Mouse (Mus musculus) liver, postnatal 0 days (tissue): ENCODE measurements around the gene Trove2. TPM values are rescaled to one million over a fixed set of nuclear protein-coding genes. Genes with fewer than 3 reads are reported as not detected.

Source experiments
- ATAC-seq: fragments of 200-750 bp; cut with Nextera tagmentation; 2 replicates; pipeline ENCODE4 v1.8.0; 2017; ENCODE audit warnings: mild to moderate bottlenecking, moderate library complexity
- DNase-seq: peaks from one replicate; pipeline ENCODE4 v3.0.0-alpha.2; 2016
- H3K27ac ChIP-seq: fragments of 300-500 bp; sonication (generic); 2 replicates; pipeline ENCODE4 v1.5.1; 2014; ENCODE audit warnings: antibody characterized with exemption, moderate library complexity, mild to moderate bottlenecking, low read depth
- H3K27me3 ChIP-seq: fragments of 300-500 bp; sonication (generic); 2 replicates; pipeline ENCODE4 v1.6.1; 2014; ENCODE audit warnings: low read length, control low read depth, mixed read lengths; ENCODE audit not compliant: insufficient read depth
- H3K36me3 ChIP-seq: fragments of 300-500 bp; sonication (generic); replicated peaks from 2 replicates; pipeline ENCODE4 v1.6.1; 2014; ENCODE audit warnings: mild to moderate bottlenecking, control low read depth, low read length, moderate library complexity, mixed read lengths; ENCODE audit not compliant: insufficient read depth
- H3K4me1 ChIP-seq: fragments of 300-500 bp; sonication (generic); 2 replicates; pipeline ENCODE4 v1.6.1; 2014; ENCODE audit warnings: antibody characterized with exemption, mild to moderate bottlenecking, control low read depth; ENCODE audit not compliant: insufficient read depth
- H3K4me2 ChIP-seq: fragments of 300-500 bp; sonication (generic); 2 replicates; pipeline ENCODE4 v1.6.1; 2014; ENCODE audit warnings: low read depth, mild to moderate bottlenecking, low read length, moderate library complexity, mixed read lengths
- H3K4me3 ChIP-seq: fragments of 300-500 bp; sonication (generic); 2 replicates; pipeline ENCODE4 v1.5.1; 2014; ENCODE audit warnings: low read depth, low read length
- H3K9ac ChIP-seq: fragments of 300-500 bp; sonication (generic); replicated peaks from 2 replicates; pipeline ENCODE4 v1.6.1; 2014; ENCODE audit warnings: mild to moderate bottlenecking, moderate library complexity
- H3K9me3 ChIP-seq: fragments of 300-500 bp; sonication (generic); 2 replicates; pipeline ENCODE4 v1.6.1; 2016; ENCODE audit warnings: mild to moderate bottlenecking, control low read depth, low read length, mixed read lengths
- CTCF ChIP-seq: sonication (generic); IDR thresholded peaks from 2 replicates; pipeline ENCODE4 v1.5.1; 2016; ENCODE audit warnings: antibody characterized with exemption, low read depth
- EP300 ChIP-seq: IDR thresholded peaks from 2 replicates; pipeline ENCODE4 v1.6.1; 2016; ENCODE audit warnings: antibody characterized with exemption, low read depth, mild to moderate bottlenecking
- WGBS: fragments of 180-500 bp; shearing (Covaris S2); extraction: QIAGEN DNeasy Blood & Tissue Kit; methylation state at CpG from one replicate; pipeline ENCODE4 v1.1.7; 2014; ENCODE audit not compliant: insufficient replicate concordance; 5-methylcytosine and 5-hydroxymethylcytosine counted together
- polyA plus RNA-seq: library from polyadenylated mRNA; unstranded; fragments of >200 nt; fragmentation: Nextera tagmentation; extraction: Ambion mirVana; gene quantifications from 2 replicates; pipeline ENCODE4 v1.2.1, GENCODE M21; 2015

The Trove2 gene
- polyA plus RNA-seq, 1 experiment from 2014 or later, result 1.6 TPM

GRCm38 (mm10) chr1:143708361-143708760 lies 68.5 kb downstream of the Trove2 start:
- H3K27me3 ChIP-seq, result no peaks in the 10 kb centered on the region
- no peak overlapping the region for H3K4me2 ChIP-seq
- DNase-seq (no peak), ATAC-seq (peak; percentile 38; the same call in 1 of the 2 replicates)
- no peaks in the 10 kb centered on the region for H3K36me3 ChIP-seq
- H3K4me3 ChIP-seq, result no peak overlapping the region
- no peak overlapping the region for H3K9ac ChIP-seq
- H3K27ac ChIP-seq, result no peak overlapping the region
- no peaks in the 10 kb centered on the region for H3K9me3 ChIP-seq
- WGBS, result 39% methylated on average over 6 of the region's 6 CpGs
- TF ChIP-seq CTCF, result no peak
- TF ChIP-seq EP300, result no peak
- peaks cover 11% of the 10 kb centered on the region for H3K4me1 ChIP-seq

DNA sequence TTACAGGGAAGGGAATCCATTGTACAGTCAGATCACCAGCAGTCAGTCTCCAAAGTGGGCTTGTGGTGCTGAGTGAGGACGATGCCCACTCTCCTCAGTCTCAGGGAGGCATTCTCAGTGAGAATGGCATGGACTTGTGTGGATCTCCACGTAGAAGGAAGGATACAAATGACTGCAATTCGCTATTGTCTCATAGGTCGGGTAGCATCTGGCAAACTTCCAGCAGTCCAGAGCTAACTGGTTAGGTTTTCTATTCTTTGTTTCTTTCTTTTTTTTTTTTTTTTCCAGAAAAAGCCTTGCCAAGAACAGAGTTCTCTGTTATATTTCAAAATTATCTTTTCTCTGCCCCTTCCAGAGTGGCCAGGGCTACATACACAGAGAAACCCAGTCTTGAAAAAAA lies 69.9 kb downstream of the Trove2 start:
- Histone ChIP-seq H3K4me1 (peaks cover 11% of the 10 kb centered on the region), H3K4me3 (no peak overlapping the region), H3K4me2 (no peak overlapping the region), H3K27ac (no peak overlapping the region), H3K27me3 (no peaks in the 10 kb centered on the region), H3K9me3 (no peaks in the 10 kb centered on the region), H3K36me3 (no peaks in the 10 kb centered on the region), H3K9ac (no peak overlapping the region)
- WGBS, result 58% methylated on average over 4 of the region's 4 CpGs
- TF ChIP-seq EP300 (no peak), CTCF (no peak)
- ATAC-seq (no peak), DNase-seq (no peak)

DNA sequence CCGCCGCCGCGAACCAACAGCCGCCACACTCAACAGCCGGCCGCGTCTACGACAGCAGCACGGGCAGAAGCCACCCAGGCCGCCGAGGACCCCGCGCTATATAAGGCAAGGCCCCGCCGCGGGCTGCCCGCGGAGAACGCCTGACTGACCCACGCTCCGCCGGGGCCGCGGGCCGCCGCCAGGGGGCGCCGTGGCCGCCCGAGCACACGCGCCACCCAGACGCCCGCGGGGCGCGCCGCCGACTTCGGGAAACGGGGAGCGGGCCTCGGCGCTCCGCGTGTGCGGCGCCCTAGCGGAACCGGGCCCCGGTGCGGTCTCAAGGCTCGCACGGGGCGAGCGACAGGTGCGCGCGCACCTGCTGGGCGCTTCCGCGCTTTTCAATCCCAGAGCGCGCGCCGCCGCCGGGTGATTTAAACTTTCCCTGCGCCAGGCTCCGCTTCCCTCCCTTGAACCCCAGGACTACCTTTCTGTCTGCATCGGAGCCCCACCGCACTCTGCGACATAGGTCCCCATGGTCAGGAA lies 74.1 kb downstream of the Trove2 start, which contains the start of gene Cdc73:
Gene Cdc73 (minus strand): TSS at position 153 of the 522 bp plus-strand sequence.
- ATAC-seq, result peak; percentile 99
- peak within 1 kb of the TSS; percentile 83 for H3K4me2 ChIP-seq
- H3K9me3 ChIP-seq, result no peaks in the 10 kb centered on the region
- H3K4me1 ChIP-seq, result no peaks in the 10 kb centered on the region; the same call in 1 of the 2 replicates
- H3K27me3 ChIP-seq, result no peaks in the 10 kb centered on the region
- H3K9ac ChIP-seq, result peak within 1 kb of the TSS; percentile 94
- peak within 1 kb of the TSS; percentile 90 for H3K4me3 ChIP-seq
- peaks cover 5% of the 10 kb centered on the region; the same call in 1 of the 2 replicates for H3K36me3 ChIP-seq
- WGBS, result under 1% methylated on average over 60 of the region's 74 CpGs
- peak; percentile 94 for DNase-seq
- H3K27ac ChIP-seq, result peak within 1 kb of the TSS; percentile 98
- no peak for TF ChIP-seq EP300
- TF ChIP-seq CTCF, result peak; percentile 57

DNA sequence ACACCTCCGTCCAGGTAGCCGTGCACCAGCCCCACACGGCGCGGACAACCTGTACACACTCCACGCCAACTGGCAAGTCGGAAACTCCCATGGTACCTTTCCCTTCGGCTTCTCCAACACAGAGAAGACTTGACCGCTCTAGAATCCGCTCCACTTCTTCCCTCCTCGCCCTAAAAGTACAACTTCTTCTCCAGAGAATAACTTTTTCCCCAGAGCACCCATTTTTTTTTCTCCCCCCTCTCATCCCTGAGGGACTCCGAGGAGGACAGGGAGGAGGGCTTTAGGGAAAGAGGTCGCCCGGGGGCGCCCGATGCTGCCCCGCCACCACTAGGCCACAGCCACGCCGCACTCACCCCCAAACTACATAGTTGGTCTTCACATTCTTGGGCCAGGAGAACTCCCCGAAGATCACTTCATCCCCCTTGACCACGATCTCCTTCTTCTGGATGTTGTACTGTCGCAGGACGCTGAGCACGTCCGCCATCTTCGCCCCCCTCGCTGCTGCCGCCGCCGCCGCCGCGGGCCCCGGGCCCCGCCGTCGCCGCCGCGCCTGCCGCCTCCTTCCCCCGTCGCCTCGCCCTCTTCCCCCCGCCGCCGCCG lies 74.6 kb downstream of the Trove2 start:
- Histone ChIP-seq H3K27me3 (no peaks in the 10 kb centered on the region), H3K4me1 (no peaks in the 10 kb centered on the region; the same call in 1 of the 2 replicates), H3K4me2 (peak overlapping the region; percentile 83), H3K4me3 (peak overlapping the region; percentile 90), H3K27ac (peak overlapping the region; percentile 98), H3K9me3 (no peaks in the 10 kb centered on the region), H3K36me3 (peaks cover 8% of the 10 kb centered on the region; the same call in 1 of the 2 replicates), H3K9ac (peak overlapping the region; percentile 94)
- TF ChIP-seq EP300 (no peak), CTCF (no peak; the same call in 1 of the 2 replicates)
- ATAC-seq (peak; percentile 53), DNase-seq (peak; percentile 58)
- 2% methylated on average over 44 of the region's 48 CpGs for WGBS

GRCm38 (mm10) chr1:143701736-143702135 lies 75.1 kb downstream of the Trove2 start:
- H3K9ac ChIP-seq, result peak overlapping the region; percentile 94
- H3K36me3 ChIP-seq, result peaks cover 12% of the 10 kb centered on the region; the same call in 1 of the 2 replicates
- no peaks in the 10 kb centered on the region for H3K27me3 ChIP-seq
- DNase-seq, result no peak
- H3K4me1 ChIP-seq, result no peaks in the 10 kb centered on the region; the same call in 1 of the 2 replicates
- no peaks in the 10 kb centered on the region for H3K9me3 ChIP-seq
- TF ChIP-seq EP300 (no peak), CTCF (no peak)
- no peak for ATAC-seq
- peak overlapping the region; percentile 83 for H3K4me2 ChIP-seq
- H3K27ac ChIP-seq, result peak overlapping the region; percentile 98
- WGBS, result 0% methylated on average over 13 of the region's 13 CpGs
- peak overlapping the region; percentile 90 for H3K4me3 ChIP-seq

Other genes starting within 250 kb of the Trove2 start
- 0.02 and 0.07 TPM in 2 replicates for gene B3galt2, start 136.4 kb downstream of the Trove2 start, polyA plus RNA-seq
- 8.1 and 8.2 TPM in 2 replicates for gene Cdc73, start 74.2 kb downstream of the Trove2 start, polyA plus RNA-seq
- gene Glrx2, start 60.7 kb downstream of the Trove2 start, polyA plus RNA-seq, result 64.8 and 70.2 TPM in 2 replicates
- 45.3 and 47.5 TPM in 2 replicates for gene Uchl5, start 204 bp upstream of the Trove2 start, polyA plus RNA-seq
- gene Rgs2, start 227.1 kb upstream of the Trove2 start, polyA plus RNA-seq, result 26.0 and 27.8 TPM in 2 replicates